Mouse (Mus musculus) stomach, embryonic 15.5 days (tissue): ENCODE measurements around the gene Plxna4. TPM values are rescaled to one million over a fixed set of nuclear protein-coding genes. Genes with fewer than 3 reads are reported as not detected.

Experiments used
- ATAC-seq: fragments of 200-750 bp; cut with Nextera tagmentation; 2 replicates; pipeline ENCODE4 v1.8.0; 2017; ENCODE audit warnings: low read depth, moderate number of reproducible peaks, moderate TSS enrichment; ENCODE audit not compliant: insufficient read depth, low FRiP score
- H3K27ac ChIP-seq: fragments of 300-500 bp; sonication (generic); 2 replicates; pipeline ENCODE4 v1.5.1; 2015; ENCODE audit warnings: mild to moderate bottlenecking, inconsistent platforms
- H3K27me3 ChIP-seq: fragments of 300-500 bp; sonication (generic); replicated peaks from 2 replicates; pipeline ENCODE4 v1.6.1; 2015; ENCODE audit warnings: inconsistent platforms
- H3K36me3 ChIP-seq: fragments of 300-500 bp; sonication (generic); 2 replicates; pipeline ENCODE4 v1.6.1; 2015; ENCODE audit warnings: inconsistent platforms
- H3K4me1 ChIP-seq: fragments of 300-500 bp; sonication (generic); 2 replicates; pipeline ENCODE4 v1.6.1; 2015; ENCODE audit warnings: inconsistent platforms
- H3K4me2 ChIP-seq: fragments of 300-500 bp; sonication (generic); 2 replicates; pipeline ENCODE4 v1.6.1; 2015; ENCODE audit warnings: mild to moderate bottlenecking, inconsistent platforms
- H3K4me3 ChIP-seq: fragments of 300-500 bp; sonication (generic); replicated peaks from 2 replicates; pipeline ENCODE4 v1.5.1; 2015; ENCODE audit warnings: inconsistent platforms
- H3K9ac ChIP-seq: fragments of 300-500 bp; sonication (generic); 2 replicates; pipeline ENCODE4 v1.6.1; 2015; ENCODE audit warnings: inconsistent platforms
- H3K9me3 ChIP-seq: fragments of 300-500 bp; sonication (generic); 2 replicates; pipeline ENCODE4 v1.6.1; 2016; ENCODE audit warnings: inconsistent platforms
- WGBS: fragments of 180-500 bp; shearing (Covaris S2); methylation state at CpG from one replicate; pipeline ENCODE4 v1.1.7; 2015; 5-methylcytosine and 5-hydroxymethylcytosine counted together
- polyA plus RNA-seq: library from polyadenylated mRNA; unstranded; fragments of >200 nt; fragmentation: Nextera tagmentation; extraction: Ambion mirVana; gene quantifications from 2 replicates; pipeline ENCODE4 v1.2.1, GENCODE M21; 2015

Plxna4 gene
- polyA plus RNA-seq, 1 experiment from 2014 or later, result 2.3 TPM

DNA sequence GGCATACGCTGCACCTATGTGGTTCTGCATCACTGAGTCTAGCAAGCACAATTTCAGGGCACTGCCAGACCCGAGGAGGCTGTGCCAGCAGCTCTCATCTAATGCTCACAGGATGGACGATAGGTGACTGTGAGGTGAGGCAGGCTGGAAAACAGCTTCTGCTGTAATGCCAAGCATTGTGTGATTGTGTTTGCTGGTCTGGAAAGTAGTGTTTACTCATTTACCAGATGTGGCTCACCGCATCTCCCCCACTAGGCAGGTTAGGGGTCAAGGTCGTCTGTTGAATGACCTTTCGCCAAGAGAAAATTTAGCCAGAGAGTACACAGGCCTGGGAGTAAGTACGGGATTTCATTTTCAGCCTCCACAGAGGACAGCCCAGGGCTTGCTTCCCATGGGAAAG lies 377.9 kb downstream of the Plxna4 start:
- WGBS, result 69% methylated on average over 7 of the region's 7 CpGs
- Histone ChIP-seq H3K4me1 (no peaks in the 10 kb centered on the region), H3K9ac (no peak overlapping the region), H3K9me3 (no peaks in the 10 kb centered on the region), H3K27ac (no peak overlapping the region), H3K27me3 (no peaks in the 10 kb centered on the region), H3K4me2 (no peak overlapping the region), H3K36me3 (no peaks in the 10 kb centered on the region), H3K4me3 (no peak overlapping the region)
- no peak for ATAC-seq

DNA sequence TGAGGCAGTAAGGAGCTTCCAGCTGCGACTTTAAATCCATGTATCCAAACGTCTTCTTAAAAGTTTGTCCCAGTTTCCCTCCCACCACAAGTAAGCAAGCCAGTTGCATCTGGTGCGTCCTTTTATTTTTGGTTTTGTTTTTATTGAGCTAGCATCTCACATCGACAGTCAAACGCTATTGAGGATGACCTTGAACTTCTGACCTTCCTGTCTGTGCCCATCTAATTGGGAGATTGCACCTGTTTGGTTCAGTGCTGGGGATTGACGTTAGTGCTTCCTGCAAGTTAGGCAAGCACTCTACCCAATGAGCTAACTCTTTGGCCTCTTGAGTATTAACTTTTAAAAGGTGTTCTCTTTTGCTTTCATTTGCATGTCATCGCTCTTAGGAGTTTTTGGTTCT lies 379.0 kb downstream of the Plxna4 start:
- no peak overlapping the region for H3K4me3 ChIP-seq
- H3K9ac ChIP-seq, result no peak overlapping the region
- H3K27ac ChIP-seq, result no peak overlapping the region
- 69% methylated on average over 7 of the region's 7 CpGs for WGBS
- no peaks in the 10 kb centered on the region for H3K36me3 ChIP-seq
- H3K4me2 ChIP-seq, result no peak overlapping the region
- no peaks in the 10 kb centered on the region for H3K4me1 ChIP-seq
- no peaks in the 10 kb centered on the region for H3K9me3 ChIP-seq
- H3K27me3 ChIP-seq, result no peaks in the 10 kb centered on the region
- ATAC-seq, result no peak

DNA sequence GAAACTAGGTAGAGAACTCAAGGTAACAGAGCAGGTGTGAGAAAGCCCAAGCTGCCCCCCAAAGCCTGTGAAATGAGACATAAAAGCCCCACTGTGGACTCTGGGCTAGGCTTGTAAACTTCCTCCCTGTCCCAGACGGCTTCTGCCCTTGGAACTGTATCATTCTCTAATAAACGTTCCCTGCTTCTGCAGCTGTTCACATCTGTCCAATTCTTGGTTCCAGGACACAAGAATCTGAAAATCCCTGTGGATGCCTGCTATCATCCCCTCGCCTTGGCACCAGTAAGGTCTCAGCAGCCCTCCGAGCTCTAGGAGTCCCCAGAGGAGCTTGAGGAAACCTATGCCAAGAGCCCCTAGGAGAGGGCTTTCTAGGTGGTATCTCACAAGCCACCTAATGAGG lies 383.7 kb downstream of the Plxna4 start:
- no peak for ATAC-seq
- 57% methylated on average over 4 of the region's 4 CpGs for WGBS
- H3K27ac ChIP-seq, result no peak overlapping the region
- H3K4me1 ChIP-seq, result no peaks in the 10 kb centered on the region
- H3K27me3 ChIP-seq, result no peaks in the 10 kb centered on the region
- no peak overlapping the region for H3K9ac ChIP-seq
- no peak overlapping the region for H3K4me2 ChIP-seq
- H3K36me3 ChIP-seq, result no peaks in the 10 kb centered on the region
- no peaks in the 10 kb centered on the region for H3K9me3 ChIP-seq
- H3K4me3 ChIP-seq, result no peak overlapping the region

DNA sequence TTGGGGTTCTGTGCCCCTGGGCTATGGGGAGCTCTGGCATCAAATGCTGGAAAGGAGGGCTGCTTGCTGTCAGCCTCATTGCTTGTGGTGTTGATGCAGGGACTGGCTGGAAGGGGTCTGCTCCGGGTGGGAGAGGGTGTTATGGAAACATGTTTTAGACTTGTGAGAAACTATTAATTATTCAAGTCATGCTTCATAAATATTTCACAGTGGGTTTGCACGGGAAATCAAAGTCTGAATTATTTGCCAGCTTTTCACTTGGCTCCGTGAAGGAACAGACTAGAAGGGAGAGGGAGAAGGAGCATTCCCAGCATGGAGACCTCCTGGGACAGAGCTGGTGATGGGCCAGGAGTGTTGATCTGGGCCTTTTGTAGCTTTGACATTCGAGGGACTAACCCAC lies 384.6 kb downstream of the Plxna4 start:
- Histone ChIP-seq H3K27me3 (no peaks in the 10 kb centered on the region), H3K4me1 (no peaks in the 10 kb centered on the region), H3K4me3 (no peak overlapping the region), H3K36me3 (no peaks in the 10 kb centered on the region), H3K9ac (no peak overlapping the region), H3K9me3 (no peaks in the 10 kb centered on the region), H3K4me2 (no peak overlapping the region), H3K27ac (no peak overlapping the region)
- WGBS, result 41% methylated on average over 4 of the region's 4 CpGs
- ATAC-seq, result no peak

DNA sequence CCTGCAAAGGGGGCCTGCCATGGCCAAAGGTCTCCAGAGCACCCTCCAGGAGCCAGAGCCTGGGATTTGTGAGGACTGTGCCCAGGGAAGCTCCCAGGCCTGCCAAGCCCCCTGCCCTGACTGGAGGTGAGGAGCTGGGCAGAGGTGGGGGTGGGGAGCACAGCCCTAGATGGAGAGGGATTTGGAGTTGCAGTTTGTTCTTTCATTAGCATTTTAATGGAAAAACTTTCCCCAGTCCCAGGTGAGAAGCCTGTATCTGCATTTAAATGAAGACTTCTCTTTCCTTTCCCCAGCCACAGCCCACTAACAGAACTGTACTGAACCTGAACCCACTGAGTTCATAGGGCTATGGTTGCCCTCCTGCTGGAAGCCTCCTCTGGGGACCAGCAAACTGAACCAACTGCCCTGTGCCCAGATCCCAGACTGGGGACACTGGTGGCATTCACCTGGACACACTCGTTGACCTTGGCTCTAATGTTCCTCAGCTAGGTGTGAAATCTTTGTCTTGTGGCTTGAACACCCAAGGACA lies 385.3 kb downstream of the Plxna4 start:
- no peak overlapping the region for H3K4me3 ChIP-seq
- H3K4me2 ChIP-seq, result no peak overlapping the region
- WGBS, result 31% methylated on average over 1 of the region's 1 CpGs
- no peaks in the 10 kb centered on the region for H3K36me3 ChIP-seq
- H3K4me1 ChIP-seq, result no peaks in the 10 kb centered on the region
- no peak overlapping the region for H3K27ac ChIP-seq
- H3K9me3 ChIP-seq, result no peaks in the 10 kb centered on the region
- H3K9ac ChIP-seq, result no peak overlapping the region
- no peaks in the 10 kb centered on the region for H3K27me3 ChIP-seq
- no peak for ATAC-seq

DNA sequence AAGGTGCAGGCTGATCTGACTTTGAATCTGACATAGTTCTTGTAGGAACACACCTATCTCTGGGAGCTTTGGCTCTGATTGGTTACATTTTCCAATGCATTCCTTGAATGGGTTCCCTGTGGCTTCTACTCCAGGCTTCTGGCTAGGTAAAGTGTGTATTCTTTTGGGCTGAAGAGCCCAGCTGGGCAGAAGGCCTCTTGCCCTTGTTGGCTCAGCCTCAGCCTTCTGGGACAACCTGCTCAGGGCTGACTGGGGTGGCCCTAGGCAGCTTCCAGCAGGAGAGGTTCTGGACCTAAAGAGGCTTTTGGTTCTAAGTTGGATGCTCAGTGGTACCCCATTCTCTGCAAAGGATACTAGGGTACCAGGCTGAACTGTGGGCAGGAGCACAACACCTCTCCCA lies 386.5 kb downstream of the Plxna4 start:
- H3K36me3 ChIP-seq, result no peaks in the 10 kb centered on the region
- H3K4me2 ChIP-seq, result no peak overlapping the region
- no peak for ATAC-seq

DNA sequence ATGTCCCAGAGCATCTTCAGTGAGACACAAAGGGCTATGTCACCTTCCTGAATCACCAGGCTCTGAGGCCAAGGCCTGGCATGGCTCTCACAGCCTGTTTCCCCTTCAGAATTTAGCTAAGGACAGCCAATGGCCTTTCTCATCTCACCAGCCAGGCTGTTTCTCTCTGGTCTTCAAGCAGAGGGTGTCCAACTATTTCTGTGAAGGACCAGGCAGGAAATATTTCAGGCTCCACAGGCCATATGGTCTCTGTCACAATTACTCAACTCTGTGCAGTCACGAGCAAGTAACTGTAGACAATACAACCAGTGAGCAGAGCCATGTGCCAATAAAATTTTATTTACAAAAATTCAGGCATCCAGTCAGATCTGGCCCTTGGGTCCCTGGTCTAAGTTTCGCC lies 388.4 kb downstream of the Plxna4 start:
- H3K36me3 ChIP-seq, result no peaks in the 10 kb centered on the region
- H3K9me3 ChIP-seq, result no peaks in the 10 kb centered on the region
- no peaks in the 10 kb centered on the region for H3K4me1 ChIP-seq
- ATAC-seq, result no peak; the same call in 1 of the 2 replicates
- WGBS, result 48% methylated on average over 2 of the region's 2 CpGs
- H3K27ac ChIP-seq, result no peak overlapping the region
- no peak overlapping the region for H3K4me3 ChIP-seq
- no peak overlapping the region for H3K4me2 ChIP-seq
- no peaks in the 10 kb centered on the region for H3K27me3 ChIP-seq
- H3K9ac ChIP-seq, result no peak overlapping the region

More for the DNA sequence above, 386.5 kb downstream of the Plxna4 start:
- H3K27ac ChIP-seq, result no peak overlapping the region
- no peaks in the 10 kb centered on the region for H3K9me3 ChIP-seq
- H3K4me3 ChIP-seq, result no peak overlapping the region
- H3K9ac ChIP-seq, result no peak overlapping the region
- H3K27me3 ChIP-seq, result no peaks in the 10 kb centered on the region
- no peaks in the 10 kb centered on the region for H3K4me1 ChIP-seq

DNA sequence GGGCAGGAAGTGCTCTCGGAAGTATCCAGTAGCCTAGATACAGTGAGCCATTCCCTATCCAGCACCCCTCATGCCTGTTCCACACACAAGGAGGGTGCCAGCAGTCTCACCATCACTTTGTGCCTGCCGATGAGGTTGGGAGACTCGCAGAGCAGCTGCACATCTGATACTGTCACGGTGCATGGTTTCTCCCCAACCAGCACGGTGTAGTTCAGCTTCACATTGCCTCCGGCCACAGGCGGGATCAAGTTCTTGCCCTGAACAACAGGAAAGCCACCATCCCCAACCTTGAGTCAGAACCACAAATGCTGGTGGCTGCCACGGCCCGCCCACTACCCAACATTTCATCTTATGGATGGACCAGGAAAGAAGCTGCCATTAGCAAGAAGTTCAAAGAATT lies 391.1 kb downstream of the Plxna4 start:
- H3K9ac ChIP-seq, result no peak overlapping the region
- H3K36me3 ChIP-seq, result no peaks in the 10 kb centered on the region
- no peaks in the 10 kb centered on the region for H3K9me3 ChIP-seq
- H3K27ac ChIP-seq, result no peak overlapping the region
- H3K27me3 ChIP-seq, result no peaks in the 10 kb centered on the region
- WGBS, result 81% methylated on average over 9 of the region's 9 CpGs
- ATAC-seq, result no peak
- H3K4me2 ChIP-seq, result no peak overlapping the region
- no peaks in the 10 kb centered on the region for H3K4me1 ChIP-seq
- H3K4me3 ChIP-seq, result no peak overlapping the region

DNA sequence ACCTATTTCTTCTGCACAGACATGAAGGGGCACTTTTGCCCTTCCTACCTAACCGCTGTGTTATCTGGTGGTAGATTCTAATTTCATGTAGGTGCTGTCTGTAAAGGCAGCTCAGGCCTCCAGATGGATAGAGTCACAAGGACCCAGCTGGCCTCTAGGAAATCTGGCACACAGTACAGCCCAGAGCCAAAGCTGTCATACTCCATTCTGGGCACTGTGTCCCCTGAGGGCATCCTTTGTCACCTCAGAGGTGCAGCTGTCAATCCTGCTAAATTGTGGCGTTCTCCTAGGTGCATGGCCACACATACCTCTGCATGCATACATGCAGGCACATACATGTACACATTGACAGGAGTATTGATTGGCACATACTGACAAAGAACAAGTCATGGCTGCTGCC lies 394.9 kb downstream of the Plxna4 start:
- no peak overlapping the region for H3K4me3 ChIP-seq
- no peaks in the 10 kb centered on the region for H3K4me1 ChIP-seq
- H3K27ac ChIP-seq, result no peak overlapping the region
- no peak overlapping the region for H3K4me2 ChIP-seq
- no peak overlapping the region for H3K9ac ChIP-seq
- ATAC-seq, result no peak
- WGBS, result 80% methylated on average over 2 of the region's 2 CpGs
- no peaks in the 10 kb centered on the region for H3K27me3 ChIP-seq
- no peaks in the 10 kb centered on the region for H3K36me3 ChIP-seq
- H3K9me3 ChIP-seq, result no peaks in the 10 kb centered on the region

DNA sequence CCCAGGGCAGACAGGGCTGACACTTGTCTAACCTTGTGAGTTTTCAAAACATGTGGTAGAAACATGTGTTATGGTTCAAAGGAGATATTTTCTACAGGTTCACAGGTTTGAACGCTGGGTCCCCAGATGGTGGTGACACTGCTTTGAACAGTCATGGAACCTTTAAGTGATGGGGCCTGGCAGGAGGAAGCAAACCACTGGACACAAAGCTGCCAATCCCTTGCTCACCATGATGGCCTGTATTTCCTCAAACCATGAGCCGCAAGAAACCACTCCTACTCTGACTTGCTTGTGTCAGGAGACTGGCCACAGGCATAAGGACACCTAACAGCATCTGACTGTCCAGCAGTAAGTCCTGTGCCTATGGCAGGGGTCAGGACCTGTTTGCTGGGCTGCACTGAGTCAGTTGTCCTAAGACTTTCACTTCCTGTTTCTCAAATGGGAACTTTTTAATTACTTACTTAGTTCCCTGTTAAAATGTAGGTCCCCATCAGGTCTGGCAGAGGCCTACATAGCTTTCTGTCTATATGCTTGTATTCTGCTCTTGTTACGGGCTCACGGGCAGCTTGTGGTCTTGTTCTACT lies 403.5 kb downstream of the Plxna4 start:
- H3K27ac ChIP-seq, result no peak overlapping the region
- H3K9ac ChIP-seq, result no peak overlapping the region
- H3K4me2 ChIP-seq, result no peak overlapping the region
- no peaks in the 10 kb centered on the region for H3K36me3 ChIP-seq
- no peak; the same call in 1 of the 2 replicates for ATAC-seq
- WGBS, result 86% methylated on average over 4 of the region's 4 CpGs
- H3K27me3 ChIP-seq, result no peaks in the 10 kb centered on the region
- no peaks in the 10 kb centered on the region for H3K4me1 ChIP-seq
- H3K4me3 ChIP-seq, result no peak overlapping the region
- no peaks in the 10 kb centered on the region for H3K9me3 ChIP-seq

DNA sequence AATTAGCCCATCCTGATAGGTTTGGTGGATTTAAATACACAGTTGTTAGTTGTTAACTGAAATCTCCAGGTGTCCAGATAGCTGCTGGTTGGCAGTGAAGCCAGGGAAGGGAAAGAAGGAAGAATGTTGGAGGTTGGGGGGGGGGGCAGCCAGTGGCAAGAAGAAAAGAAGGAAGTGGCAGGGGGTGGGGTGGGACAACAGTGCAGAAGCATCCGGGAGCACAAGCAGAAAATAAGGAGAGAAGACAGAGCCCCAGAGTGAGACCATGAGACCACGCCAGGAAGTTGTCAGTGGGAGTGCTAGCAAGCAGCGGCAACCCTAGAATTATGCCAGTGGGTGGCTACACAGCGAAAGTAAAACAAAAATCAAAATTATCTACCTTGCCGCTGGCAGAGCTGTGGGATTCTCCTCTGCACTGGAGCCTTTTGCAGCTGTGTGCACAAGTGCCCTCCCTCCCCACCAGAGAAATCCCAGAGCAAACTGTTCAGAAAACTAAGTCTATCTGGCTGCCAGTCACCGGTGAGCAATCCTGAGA lies 404.3 kb downstream of the Plxna4 start:
- WGBS, result 58% methylated on average over 6 of the region's 6 CpGs
- Histone ChIP-seq H3K27me3 (no peaks in the 10 kb centered on the region), H3K4me3 (no peak overlapping the region), H3K4me2 (no peak overlapping the region), H3K27ac (no peak overlapping the region), H3K36me3 (no peaks in the 10 kb centered on the region), H3K4me1 (no peaks in the 10 kb centered on the region), H3K9me3 (no peaks in the 10 kb centered on the region), H3K9ac (no peak overlapping the region)
- ATAC-seq, result no peak

DNA sequence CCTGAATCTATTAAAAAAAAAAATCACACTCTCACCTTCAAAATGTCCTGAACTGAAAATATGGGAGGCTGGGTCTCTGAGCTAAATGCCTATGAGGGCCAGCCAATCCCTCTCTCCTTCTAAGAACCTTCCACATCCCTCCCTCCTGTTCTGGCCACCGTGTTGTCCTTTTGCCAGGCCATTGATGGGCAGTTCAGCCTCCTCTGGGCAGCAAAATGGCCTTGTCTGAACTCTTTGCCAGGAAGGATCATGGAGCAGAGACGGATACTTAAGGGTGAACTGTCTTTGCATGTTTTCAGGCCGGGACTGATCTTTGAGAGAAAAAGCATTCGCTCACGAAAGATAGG lies 408.0 kb downstream of the Plxna4 start:
- Histone ChIP-seq H3K9ac (no peak overlapping the region), H3K4me3 (no peak overlapping the region), H3K9me3 (no peaks in the 10 kb centered on the region), H3K4me2 (no peak overlapping the region), H3K4me1 (no peaks in the 10 kb centered on the region), H3K36me3 (no peaks in the 10 kb centered on the region), H3K27me3 (no peaks in the 10 kb centered on the region), H3K27ac (no peak overlapping the region)
- 77% methylated on average over 5 of the region's 5 CpGs for WGBS
- no peak for ATAC-seq
